Mouse (Mus musculus): ENCODE results near the gene Rpl23a. TPM values are rescaled to one million over a fixed set of nuclear protein-coding genes. Genes with fewer than 3 reads are reported as not detected.

Rpl23a gene
- total RNA-seq, 2 experiments from 2014 or later = 878 to 942 TPM

DNA sequence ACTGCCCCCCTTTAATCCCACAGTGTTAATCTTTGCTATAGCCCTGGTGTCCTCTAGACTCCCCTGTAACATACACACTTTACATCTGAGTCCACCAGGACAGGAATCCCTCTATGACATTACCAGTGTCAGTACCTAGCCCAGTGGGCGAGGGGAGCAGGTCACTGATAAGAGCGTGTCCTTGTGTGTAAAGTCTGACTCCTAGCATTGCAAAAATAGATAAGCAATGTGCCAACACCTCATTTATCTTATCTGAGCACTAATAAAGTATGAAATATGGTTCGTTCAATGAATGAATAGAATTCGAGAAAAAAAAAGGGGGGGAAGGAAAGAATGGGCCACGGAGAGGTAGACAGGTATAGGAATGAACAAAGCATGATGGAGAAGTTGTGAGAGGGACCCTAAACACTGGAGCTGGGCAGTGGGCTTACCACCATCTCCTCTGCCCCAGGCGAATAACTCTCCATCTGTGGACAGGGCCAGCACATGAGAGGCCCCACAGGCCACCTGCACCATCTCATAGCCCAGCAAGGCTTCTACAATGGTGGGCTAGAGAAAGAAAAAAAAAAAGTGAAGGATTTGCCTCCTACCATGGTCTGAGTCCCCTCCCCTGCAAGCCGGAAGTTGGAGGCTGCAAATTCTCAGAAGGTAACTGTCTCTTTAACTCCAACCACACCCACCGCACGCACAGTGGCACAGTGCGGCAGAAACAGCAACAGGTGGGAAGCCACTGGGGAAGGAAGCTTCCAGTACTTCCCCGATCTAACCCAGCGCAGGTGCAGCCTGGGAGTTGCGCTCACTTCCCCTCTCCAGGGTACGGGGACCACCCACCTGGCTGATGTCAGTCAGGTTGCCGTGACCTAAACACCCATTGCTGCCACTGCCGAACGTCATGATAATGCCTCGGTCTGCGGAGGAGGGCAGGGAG is 14.6 kb downstream of the Rpl23a start:
- DNase-seq (ENCODE audit: low spot score in 2 of 2) = no peak

- DNase-seq (ENCODE audit: low spot score in 2 of 2) = no peak
These were observed 16.0 kb downstream of the Rpl23a start for GRCm38 (mm10) chr11:78167257-78167959.

DNA sequence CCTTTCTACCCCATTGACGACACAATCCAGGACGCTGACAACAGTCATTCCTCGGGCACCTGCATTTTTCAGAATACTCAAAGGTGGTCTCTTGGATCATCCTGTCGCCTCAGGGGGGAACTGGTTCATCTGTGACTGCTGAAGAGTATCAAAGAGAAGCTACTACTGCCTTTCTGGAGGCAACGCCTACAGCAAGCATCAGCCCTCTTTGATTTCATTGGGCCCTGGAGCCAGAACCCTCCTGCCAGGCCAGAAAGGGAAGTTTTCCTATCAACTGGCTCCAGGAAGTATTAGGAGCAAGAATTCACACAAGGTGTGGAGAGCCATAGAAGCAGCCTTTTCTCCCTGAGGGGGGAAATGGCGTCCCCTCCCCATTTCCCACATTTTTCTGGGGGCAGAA is 16.7 kb downstream of the Rpl23a start:
- no peak for DNase-seq (ENCODE audit: low spot score in 2 of 2)

- DNase-seq (ENCODE audit: low spot score in 2 of 2) = no peak
These were observed 17.2 kb downstream of the Rpl23a start for GRCm38 (mm10) chr11:78166161-78166560.

DNA sequence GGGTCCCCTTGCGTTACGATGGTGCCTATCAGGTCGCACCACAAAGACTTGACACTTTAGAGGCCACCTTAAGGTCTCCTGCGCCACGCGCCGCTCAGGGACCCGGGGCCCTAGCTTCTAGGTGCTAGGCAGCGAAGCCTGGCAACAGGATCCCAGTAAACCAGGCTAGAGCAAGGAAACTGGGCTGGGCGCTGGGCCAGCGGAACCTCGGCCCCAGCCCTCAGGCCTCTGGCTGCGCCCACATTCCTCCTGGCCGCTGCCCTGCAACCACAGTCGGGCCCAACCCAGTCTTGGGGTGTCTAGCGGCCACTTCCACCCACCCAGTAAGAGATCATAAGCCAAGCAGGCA is 17.6 kb downstream of the Rpl23a start:
- peak in 1 of 2 experiments; percentile 70 for DNase-seq (ENCODE audit: low spot score in 2 of 2)

- peak; percentile 74 to 86 for DNase-seq (ENCODE audit: low spot score in 2 of 2)
These were observed 18.2 kb downstream of the Rpl23a start, which contains the start of gene Traf4 for GRCm38 (mm10) chr11:78164924-78165760. Gene Traf4 (minus strand): TSS chr11:78165589.

DNA sequence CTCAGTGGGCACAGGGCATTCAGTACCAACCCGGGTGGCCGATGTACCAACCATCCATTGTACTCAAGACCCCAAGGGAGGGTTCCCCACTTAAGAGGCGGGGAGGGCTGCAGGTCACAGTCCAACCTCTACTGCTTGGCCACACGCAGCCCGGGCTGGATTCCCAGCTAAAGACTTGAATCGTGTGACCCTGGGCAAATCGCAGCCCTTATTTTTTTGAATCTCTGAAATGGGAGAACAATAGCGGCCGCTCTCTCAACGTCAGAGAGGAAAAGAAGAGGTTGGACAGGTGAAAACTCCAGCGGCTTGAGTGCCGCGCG is 18.8 kb downstream of the Rpl23a start:
- DNase-seq (ENCODE audit: low spot score in 2 of 2) = no peak

DNA sequence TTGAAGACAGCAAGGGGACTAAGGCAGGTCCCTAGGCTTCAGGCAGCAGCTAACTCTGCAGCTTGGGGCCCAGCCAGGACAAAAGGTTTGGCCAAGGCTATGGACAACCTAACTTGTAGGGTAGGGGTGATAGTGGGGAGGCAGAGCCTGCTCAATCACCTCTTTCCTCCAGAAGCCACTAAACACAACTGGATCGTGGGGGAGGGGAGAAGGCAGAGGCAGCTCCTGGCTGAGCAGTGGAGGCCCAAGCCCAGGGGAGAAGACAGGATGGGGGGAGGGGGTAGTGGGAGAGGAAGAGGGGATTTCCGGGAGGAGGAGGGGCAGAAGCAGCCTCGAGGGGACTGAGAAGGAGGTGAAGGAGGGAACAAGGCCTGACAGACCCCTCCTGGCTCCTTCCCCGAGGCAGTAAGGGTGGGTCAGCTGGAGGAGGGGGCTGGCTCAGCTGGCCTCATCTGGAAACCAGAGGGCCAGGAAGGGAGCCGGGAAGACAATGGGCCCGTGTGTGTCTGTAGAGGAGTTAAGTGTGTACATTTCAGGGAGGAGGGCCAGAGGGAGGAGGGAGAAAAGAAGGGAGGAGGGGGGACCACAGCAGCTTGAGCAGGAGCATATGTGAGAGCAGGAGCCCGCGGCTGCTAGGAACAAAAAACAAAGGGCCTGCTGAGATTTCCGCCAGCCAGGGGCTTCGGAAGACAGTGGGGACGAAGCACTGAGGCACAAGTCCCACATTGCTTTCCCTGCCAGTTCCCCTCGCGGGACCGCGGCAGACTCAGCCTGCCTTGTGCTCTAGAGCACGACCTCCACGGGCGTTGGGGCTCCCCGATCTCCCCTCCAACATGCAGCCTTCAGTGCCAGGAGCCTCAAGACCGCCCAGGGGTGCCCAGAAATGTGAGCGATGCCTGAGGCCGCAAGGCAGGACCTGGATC is 19.4 kb downstream of the Rpl23a start:
- peak; percentile 50 to 66 for DNase-seq (ENCODE audit: low spot score in 2 of 2)

GRCm38 (mm10) chr11:78163045-78163444 is 20.3 kb downstream of the Rpl23a start:
- DNase-seq (ENCODE audit: low spot score in 2 of 2) = no peak

GRCm38 (mm10) chr11:78162504-78162903 is 20.9 kb downstream of the Rpl23a start:
- peak; percentile 71 to 77 for DNase-seq (ENCODE audit: low spot score in 2 of 2)

DNA sequence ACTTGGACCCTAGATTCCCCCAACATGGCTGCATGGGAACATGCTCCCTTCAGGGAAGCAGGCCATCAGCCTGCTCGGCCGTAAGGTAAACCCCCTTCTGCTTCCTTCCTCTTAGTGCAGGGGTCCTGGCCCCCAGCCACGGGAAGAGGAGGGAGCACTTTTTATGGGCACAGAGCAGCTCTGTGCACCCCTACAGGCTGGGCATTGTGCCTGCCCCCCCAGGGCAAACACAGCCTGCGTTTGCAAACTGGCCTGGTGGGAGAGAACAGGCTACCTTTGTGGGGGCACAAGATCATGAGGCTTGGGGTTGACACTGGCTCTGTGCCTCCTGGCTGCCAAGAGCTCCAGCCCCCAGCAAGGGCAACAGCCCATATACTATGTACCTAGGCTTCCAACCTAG is 21.4 kb downstream of the Rpl23a start:
- peak; percentile 63 to 75 for DNase-seq (ENCODE audit: low spot score in 2 of 2)

DNA sequence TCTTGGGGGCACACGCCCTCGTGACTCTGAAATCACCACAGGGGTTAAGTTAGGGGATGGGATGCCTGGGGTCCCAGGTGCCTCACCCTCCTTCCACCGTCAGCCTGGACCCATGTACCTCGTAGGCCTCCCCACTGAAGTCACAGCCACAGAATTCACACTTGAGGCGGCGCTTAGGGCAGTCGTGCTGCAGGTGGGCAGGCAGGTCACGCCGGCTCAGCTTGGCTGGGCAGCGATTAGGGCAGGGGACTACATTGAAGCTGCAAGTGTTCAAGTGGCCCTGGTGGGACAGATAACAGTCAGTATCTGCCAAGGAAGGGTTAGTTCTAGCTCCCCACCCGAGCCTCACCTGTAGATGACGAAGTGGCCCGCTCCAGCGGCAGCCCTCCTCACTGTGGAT is 22.2 kb downstream of the Rpl23a start:
- no peak for DNase-seq (ENCODE audit: low spot score in 2 of 2)

DNA sequence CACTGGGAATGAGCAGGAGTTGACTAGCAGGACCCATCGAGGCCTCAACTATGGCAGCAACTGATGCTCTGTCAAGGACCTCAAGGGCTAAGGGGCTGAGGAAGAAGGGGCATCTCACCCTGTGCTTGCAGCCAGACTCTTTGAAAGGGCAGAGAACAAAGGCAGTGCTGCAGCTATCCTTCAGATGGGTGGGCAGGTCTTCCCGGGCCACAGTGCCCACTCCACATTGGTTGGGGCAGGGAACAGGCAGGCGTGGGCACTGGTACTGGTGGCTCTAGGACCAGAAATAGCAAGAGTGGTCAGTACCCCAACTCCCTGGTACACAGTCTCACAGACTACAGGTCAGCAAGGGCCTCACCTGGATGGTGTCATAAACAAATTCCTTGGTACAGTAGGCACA is 22.7 kb downstream of the Rpl23a start:
- DNase-seq (ENCODE audit: low spot score in 2 of 2) = no peak

DNA sequence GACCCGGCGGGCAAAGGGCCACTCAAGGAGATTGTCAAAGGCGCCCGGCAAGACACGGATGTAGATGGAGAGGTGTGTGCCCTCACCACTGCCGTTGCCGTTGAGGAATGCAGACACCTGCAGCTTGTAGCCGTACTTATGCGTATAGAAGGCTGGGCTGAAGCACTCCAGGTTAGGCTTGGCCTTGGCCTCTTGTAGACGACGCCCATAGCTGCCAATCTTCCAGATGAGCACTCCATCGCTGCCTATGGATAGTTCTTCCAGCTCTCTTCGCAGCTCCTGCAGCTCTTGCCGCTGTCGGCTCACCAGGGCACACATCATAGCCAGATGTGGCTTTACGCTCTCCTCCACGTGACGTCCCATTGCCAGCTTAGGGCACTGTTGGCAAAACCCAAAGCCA is 23.2 kb downstream of the Rpl23a start:
- DNase-seq (ENCODE audit: low spot score in 2 of 2) = no peak

DNA sequence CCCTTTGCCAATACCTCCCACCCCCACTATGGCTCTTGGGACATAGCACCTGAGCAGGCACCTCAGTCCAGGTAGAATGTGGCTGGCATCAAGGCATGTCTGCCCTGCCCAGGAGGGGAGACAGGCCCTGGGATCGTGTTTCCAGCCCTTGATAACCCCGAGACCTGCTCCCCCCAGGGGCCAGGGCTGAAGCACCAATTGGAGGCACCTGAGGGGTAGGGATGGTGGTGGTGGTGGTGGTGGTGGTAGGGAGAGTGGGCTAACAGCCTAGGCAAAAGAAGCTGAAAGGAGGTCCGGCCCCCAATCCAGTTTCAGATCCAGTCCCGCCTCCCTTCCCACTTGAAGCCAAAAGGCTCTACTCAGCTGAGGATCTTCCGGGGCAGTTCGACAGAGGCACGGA is 23.8 kb downstream of the Rpl23a start:
- DNase-seq (ENCODE audit: low spot score in 2 of 2) = no peak

DNA sequence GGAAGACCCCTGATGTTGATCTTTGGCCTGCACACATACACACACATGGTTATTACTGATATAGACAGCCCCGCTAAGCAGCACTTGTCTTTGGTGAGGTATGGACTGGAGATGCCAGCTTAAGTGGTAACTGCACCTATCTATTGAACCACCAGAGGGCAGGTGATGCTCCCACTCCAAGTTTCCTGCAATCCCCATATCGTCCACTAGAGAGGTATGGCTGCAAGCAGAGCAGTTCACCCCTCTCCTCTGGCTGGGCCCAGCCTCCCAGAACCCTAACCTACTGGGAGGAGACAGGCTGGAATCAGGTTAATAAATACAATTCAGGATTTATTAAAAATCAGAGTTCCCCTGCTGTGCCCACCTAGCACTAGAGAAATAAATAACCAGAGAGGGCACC is 24.3 kb downstream of the Rpl23a start:
- peak; percentile 81 to 86 for DNase-seq (ENCODE audit: low spot score in 2 of 2)

- no peak for DNase-seq (ENCODE audit: low spot score in 2 of 2)
These were observed 27.2 kb downstream of the Rpl23a start for GRCm38 (mm10) chr11:78156156-78156699.

DNA sequence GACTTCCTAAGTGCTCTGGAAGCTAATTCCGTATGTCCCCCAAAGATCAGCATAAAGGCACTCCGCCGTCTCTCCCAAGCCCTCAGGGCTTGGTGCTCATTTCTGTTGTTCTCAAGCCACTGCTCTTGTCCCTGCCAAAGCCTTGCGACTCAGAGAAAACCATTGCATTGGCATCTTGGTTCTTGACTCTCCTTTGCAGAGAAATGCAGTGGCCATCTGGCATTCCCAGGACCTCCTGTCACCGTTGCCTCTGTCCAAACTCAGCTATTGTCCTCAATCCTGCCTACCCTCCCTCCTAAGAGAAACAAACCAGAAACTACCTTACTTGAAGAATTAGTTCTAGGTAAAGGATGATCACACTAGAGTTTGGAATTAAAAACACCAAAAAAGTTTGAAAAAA is 27.7 kb downstream of the Rpl23a start:
- no peak for DNase-seq (ENCODE audit: low spot score in 2 of 2)

DNA sequence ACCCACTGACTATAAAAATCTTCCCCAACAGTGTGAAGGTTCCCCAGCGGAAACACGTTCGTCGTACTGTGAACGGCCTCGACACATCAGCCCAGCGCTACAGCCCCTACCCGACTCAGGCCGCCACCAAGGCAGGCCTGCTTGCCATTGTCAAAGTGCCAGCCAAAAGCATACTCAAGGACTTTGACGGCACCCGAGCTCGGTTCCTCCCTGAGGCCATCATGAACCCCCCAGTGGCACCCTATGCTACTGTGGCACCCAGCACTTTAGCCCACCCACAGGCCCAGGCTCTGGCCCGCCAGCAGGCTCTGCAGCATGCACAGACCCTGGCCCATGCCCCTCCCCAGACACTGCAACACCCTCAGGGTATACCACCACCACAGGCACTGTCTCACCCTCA is 29.6 kb downstream of the Rpl23a start:
- no peak for DNase-seq (ENCODE audit: low spot score in 2 of 2)
